Mouse (Mus musculus): Measurements from ENCODE around the gene Rai14. TPM values are rescaled to one million over a fixed set of nuclear protein-coding genes. Genes with fewer than 3 reads are reported as not detected.
A peak's percentile ranks its signal among the peaks of the same experiment; 100 is the strongest.

The Rai14 gene
- polyA plus RNA-seq, 1 experiment from 2014 or later: 73.1 TPM

DNA sequence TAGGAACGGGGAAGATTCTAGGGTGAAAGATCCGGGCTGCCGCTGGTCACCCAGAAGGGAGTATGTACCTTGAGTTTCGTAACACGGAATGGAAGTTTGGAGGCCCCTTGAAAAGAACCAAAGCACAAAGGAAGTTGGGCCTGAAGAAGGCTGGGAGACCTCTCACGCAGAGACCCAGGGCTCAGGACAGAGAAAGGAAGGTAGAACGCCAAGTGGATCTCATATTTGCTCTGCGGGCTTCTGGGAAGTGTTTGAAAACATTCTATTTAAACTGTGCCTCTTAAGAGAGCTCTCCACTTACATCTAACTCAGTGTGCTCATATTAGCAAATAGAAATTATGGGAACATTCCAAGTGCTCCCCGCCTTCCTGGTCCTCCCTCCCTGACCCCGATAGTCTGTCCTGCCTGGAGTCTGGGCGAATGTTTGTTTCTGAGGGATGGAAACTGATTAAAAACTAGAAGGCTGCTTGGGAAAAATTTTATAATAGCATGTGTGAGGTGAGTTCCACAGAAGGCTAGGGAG is 6.9 kb upstream of the Rai14 start:
- peak overlapping the region; percentile 29; the same call in 1 of the 2 replicates for H3K4me2 ChIP-seq
- no peaks in the 10 kb centered on the region for H3K36me3 ChIP-seq (ENCODE audit: insufficient read depth)
- DNase-seq (peak; percentile 73), ATAC-seq (ENCODE audit: insufficient read depth) (peak; percentile 82)
- H3K27ac ChIP-seq (ENCODE audit: low read depth): peak overlapping the region; percentile 92
- H3K4me3 ChIP-seq (ENCODE audit: low read depth, low read length): no peak overlapping the region
- TF ChIP-seq CTCF (IDR thresholded peaks at IDR 0.05; ENCODE audit: low read depth): no peak
- no peak overlapping the region for H3K9ac ChIP-seq
- H3K27me3 ChIP-seq (ENCODE audit: insufficient read depth, low read length): no peaks in the 10 kb centered on the region
- peaks cover 15% of the 10 kb centered on the region; the same call in 1 of the 2 replicates for H3K4me1 ChIP-seq (ENCODE audit: insufficient read depth)
- WGBS: 65% methylated on average over 11 of the region's 11 CpGs
- no peaks in the 10 kb centered on the region for H3K9me3 ChIP-seq (ENCODE audit: low read depth, low read length)

DNA sequence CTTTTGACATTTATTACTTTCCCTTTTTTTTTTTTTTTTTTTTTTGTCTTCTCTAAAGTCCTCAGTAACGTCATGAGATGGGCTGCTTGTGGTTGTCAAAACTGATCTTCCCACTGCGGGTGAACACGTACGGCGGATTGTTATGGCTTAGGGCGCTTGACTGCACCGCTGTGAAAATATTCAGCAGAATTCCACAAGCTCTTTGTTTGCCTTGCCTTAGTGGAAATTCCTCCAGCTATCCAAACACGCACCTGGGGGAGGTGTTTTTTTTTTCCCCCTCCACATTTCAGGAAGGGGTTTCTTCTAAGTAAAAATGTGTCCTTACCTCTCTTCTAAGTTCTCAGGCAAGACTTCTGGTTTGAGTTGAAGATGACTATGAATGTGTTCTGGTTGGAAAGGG is 6.2 kb upstream of the Rai14 start:
- no peak overlapping the region for H3K4me3 ChIP-seq (ENCODE audit: low read depth, low read length)
- no peak overlapping the region for H3K9ac ChIP-seq
- H3K27ac ChIP-seq (ENCODE audit: low read depth): peak overlapping the region; percentile 92
- peaks cover 15% of the 10 kb centered on the region; the same call in 1 of the 2 replicates for H3K4me1 ChIP-seq (ENCODE audit: insufficient read depth)
- H3K4me2 ChIP-seq: peak overlapping the region; percentile 29; the same call in 1 of the 2 replicates
- ATAC-seq (ENCODE audit: insufficient read depth) (no peak; the same call in 1 of the 2 replicates), DNase-seq (peak; percentile 38)
- 43% methylated on average over 8 of the region's 8 CpGs for WGBS
- H3K27me3 ChIP-seq (ENCODE audit: insufficient read depth, low read length): no peaks in the 10 kb centered on the region
- H3K36me3 ChIP-seq (ENCODE audit: insufficient read depth): no peaks in the 10 kb centered on the region
- no peak for TF ChIP-seq CTCF (IDR thresholded peaks at IDR 0.05; ENCODE audit: low read depth)
- H3K9me3 ChIP-seq (ENCODE audit: low read depth, low read length): no peaks in the 10 kb centered on the region

DNA sequence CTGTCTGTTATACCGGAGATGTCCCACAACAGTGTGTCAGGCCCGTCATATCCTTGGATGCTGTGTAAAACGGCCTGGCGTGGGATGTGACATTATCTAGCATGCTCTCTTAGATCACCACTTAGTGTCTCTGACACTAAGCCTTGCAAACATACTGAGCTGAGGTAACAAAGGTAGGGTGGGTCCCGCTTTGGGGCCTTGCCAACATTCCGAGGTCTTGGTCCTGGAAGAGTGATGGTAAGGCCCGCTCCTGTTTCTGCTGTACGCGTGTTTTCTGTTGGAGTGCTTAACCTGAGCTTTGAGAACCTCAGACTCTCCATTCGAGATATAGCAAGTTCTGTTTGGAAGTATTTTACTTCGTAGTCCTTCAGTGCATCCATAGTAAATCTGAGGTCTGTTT is 5.8 kb upstream of the Rai14 start:
- Histone ChIP-seq H3K36me3 (ENCODE audit: insufficient read depth) (no peaks in the 10 kb centered on the region), H3K27me3 (ENCODE audit: insufficient read depth, low read length) (no peaks in the 10 kb centered on the region), H3K9me3 (ENCODE audit: low read depth, low read length) (no peaks in the 10 kb centered on the region), H3K4me3 (ENCODE audit: low read depth, low read length) (no peak overlapping the region), H3K9ac (no peak overlapping the region), H3K4me1 (ENCODE audit: insufficient read depth) (peaks cover 15% of the 10 kb centered on the region; the same call in 1 of the 2 replicates), H3K4me2 (peak overlapping the region; percentile 4; the same call in 1 of the 2 replicates), H3K27ac (ENCODE audit: low read depth) (peak overlapping the region; percentile 92)
- 61% methylated on average over 11 of the region's 11 CpGs for WGBS
- TF ChIP-seq CTCF (IDR thresholded peaks at IDR 0.05; ENCODE audit: low read depth): no peak
- ATAC-seq (ENCODE audit: insufficient read depth): no peak
- peak; percentile 57 for DNase-seq

DNA sequence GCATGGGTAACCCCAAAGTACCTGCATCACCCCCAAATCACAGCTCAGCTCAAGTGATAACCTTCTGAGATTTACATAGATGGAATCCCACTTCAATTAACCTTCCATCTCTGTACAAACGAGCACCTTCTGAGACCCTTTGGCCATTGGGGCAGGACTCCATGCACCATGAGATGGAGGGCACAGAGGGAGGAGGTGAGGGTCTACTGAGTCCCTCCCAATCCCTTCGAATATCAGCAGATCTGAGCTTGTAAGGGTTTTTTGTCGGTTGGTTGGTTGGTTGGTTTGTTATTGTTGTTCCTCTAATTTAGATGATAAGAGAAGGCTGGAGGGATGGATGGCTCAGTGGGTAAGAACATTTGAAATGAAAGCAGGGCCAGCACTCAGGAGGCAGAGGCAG is 5.1 kb upstream of the Rai14 start:
- no peak for ATAC-seq (ENCODE audit: insufficient read depth)
- no peak for DNase-seq
- Histone ChIP-seq H3K4me2 (no peak overlapping the region), H3K4me1 (ENCODE audit: insufficient read depth) (peaks cover 15% of the 10 kb centered on the region; the same call in 1 of the 2 replicates), H3K27me3 (ENCODE audit: insufficient read depth, low read length) (no peaks in the 10 kb centered on the region), H3K27ac (ENCODE audit: low read depth) (no peak overlapping the region), H3K9me3 (ENCODE audit: low read depth, low read length) (no peaks in the 10 kb centered on the region), H3K9ac (no peak overlapping the region), H3K36me3 (ENCODE audit: insufficient read depth) (no peaks in the 10 kb centered on the region), H3K4me3 (ENCODE audit: low read depth, low read length) (no peak overlapping the region)
- WGBS: 64% methylated on average over 3 of the region's 3 CpGs
- TF ChIP-seq CTCF (IDR thresholded peaks at IDR 0.05; ENCODE audit: low read depth): no peak

DNA sequence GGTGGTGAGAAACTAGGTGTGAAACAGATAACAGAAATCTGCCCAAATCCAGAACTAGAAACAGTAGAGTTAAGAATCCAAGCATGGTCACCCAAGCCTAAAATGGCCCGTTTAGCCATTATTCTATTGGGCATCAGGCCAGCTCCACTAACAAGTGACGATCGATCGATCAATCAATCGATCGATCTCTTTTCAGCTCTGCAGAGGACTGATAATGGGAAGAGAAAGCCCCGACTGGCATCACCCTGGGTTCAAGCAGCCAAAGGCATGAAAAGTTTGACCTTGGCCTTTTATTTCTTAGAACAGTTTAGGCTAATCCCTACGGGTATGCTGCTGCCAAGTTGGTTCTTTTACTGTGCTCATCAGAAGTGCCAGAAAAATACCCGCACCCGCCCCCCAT is 4.3 kb upstream of the Rai14 start:
- H3K27me3 ChIP-seq (ENCODE audit: insufficient read depth, low read length): no peaks in the 10 kb centered on the region
- H3K4me2 ChIP-seq: no peak overlapping the region
- peaks cover 12% of the 10 kb centered on the region; the same call in 1 of the 2 replicates for H3K4me1 ChIP-seq (ENCODE audit: insufficient read depth)
- no peak overlapping the region for H3K27ac ChIP-seq (ENCODE audit: low read depth)
- H3K36me3 ChIP-seq (ENCODE audit: insufficient read depth): no peaks in the 10 kb centered on the region
- no peaks in the 10 kb centered on the region for H3K9me3 ChIP-seq (ENCODE audit: low read depth, low read length)
- H3K9ac ChIP-seq: no peak overlapping the region
- no peak for DNase-seq
- ATAC-seq (ENCODE audit: insufficient read depth): no peak
- no peak overlapping the region for H3K4me3 ChIP-seq (ENCODE audit: low read depth, low read length)
- WGBS: 87% methylated on average over 10 of the region's 10 CpGs
- no peak for TF ChIP-seq CTCF (IDR thresholded peaks at IDR 0.05; ENCODE audit: low read depth)

DNA sequence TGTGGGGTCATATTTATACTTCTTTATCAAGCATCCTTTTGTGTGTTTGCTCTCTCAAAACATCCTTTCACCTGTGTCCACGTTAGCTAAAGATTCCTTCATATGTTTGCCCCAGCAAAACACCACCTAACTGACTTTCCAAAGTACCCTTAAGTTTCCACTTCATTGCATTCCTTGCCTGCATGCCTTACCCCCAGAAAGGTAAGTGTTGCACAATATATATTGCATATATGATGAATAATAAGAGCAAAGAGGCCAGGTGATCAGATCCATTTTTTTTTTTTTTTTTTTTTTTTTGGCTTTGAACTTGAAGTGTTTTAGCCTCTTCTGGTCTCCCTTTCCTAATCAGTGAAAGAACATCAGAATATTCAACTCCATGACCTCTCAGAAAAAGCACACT is 2.9 kb upstream of the Rai14 start:
- no peak overlapping the region for H3K4me2 ChIP-seq
- TF ChIP-seq CTCF (IDR thresholded peaks at IDR 0.05; ENCODE audit: low read depth): no peak
- H3K9ac ChIP-seq: no peak overlapping the region
- no peaks in the 10 kb centered on the region for H3K36me3 ChIP-seq (ENCODE audit: insufficient read depth)
- H3K27ac ChIP-seq (ENCODE audit: low read depth): no peak overlapping the region
- H3K4me3 ChIP-seq (ENCODE audit: low read depth, low read length): no peak overlapping the region
- H3K4me1 ChIP-seq (ENCODE audit: insufficient read depth): peaks cover 2% of the 10 kb centered on the region; the same call in 1 of the 2 replicates
- ATAC-seq (ENCODE audit: insufficient read depth): no peak
- no peak for DNase-seq
- 70% methylated on average over 1 of the region's 1 CpGs for WGBS
- H3K9me3 ChIP-seq (ENCODE audit: low read depth, low read length): no peaks in the 10 kb centered on the region
- H3K27me3 ChIP-seq (ENCODE audit: insufficient read depth, low read length): no peaks in the 10 kb centered on the region

DNA sequence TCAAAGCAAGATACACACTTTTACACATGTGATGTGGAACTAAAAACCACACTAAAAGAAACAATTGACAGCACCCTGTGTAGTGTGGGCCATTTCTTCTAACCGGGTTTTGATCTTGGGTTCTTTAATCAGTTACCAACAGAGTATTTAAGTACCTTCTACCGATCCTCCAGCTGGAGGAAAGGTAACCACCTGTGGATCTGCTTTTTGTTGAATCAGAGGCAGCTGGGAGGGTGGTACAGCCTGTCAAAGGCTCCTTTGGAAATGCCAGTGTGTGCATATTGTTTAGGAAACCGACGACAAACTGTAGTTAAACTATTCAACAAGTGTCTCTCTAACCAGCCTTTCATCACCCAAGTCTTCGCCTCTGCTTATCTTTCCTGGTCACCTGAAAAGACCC is 1.5 kb upstream of the Rai14 start:
- peak overlapping the region; percentile 91 for H3K4me2 ChIP-seq
- no peaks in the 10 kb centered on the region for H3K9me3 ChIP-seq (ENCODE audit: low read depth, low read length)
- peaks cover 11% of the 10 kb centered on the region for H3K4me1 ChIP-seq (ENCODE audit: insufficient read depth)
- H3K27ac ChIP-seq (ENCODE audit: low read depth): no peak overlapping the region; the same call in 1 of the 2 replicates
- no peak for TF ChIP-seq CTCF (IDR thresholded peaks at IDR 0.05; ENCODE audit: low read depth)
- H3K9ac ChIP-seq: no peak overlapping the region
- 21% methylated on average over 5 of the region's 5 CpGs for WGBS
- no peaks in the 10 kb centered on the region for H3K36me3 ChIP-seq (ENCODE audit: insufficient read depth)
- no peak for ATAC-seq (ENCODE audit: insufficient read depth)
- H3K4me3 ChIP-seq (ENCODE audit: low read depth, low read length): peak overlapping the region; percentile 6; the same call in 1 of the 2 replicates
- no peak for DNase-seq
- H3K27me3 ChIP-seq (ENCODE audit: insufficient read depth, low read length): no peaks in the 10 kb centered on the region

All from lung, embryonic 14.5 days (tissue).